Mouse (Mus musculus): ENCODE data around the gene Alcam.

DNA sequence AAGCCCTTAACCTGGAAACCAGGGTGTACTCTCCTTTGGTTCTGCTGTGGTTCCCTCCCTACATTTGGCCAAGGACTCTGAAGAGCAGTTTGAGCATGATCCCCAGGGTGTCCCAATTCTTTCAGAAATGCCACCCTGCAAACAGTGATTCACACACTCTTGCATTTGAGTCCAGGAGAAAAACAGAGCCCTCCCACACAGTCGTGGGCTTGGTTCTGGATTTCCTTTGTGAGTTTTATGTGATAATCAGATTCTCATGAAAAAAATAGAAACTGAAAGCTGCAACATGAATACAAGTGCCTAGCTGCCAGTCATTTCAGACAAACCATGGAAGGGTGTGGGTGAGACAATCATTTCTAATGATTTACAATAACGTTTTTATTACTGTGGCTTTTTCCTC, 223.9 kb downstream of the Alcam start:
- TF ChIP-seq MYOD1 (IDR thresholded peaks at IDR 0.05; ENCODE audit: control insufficient read depth in 1 of 3, insufficient read length in 2 of 3, low read depth in 2 of 3) (no peak), TCF12 (IDR thresholded peaks at IDR 0.05; ENCODE audit: insufficient read depth, poor library complexity, severe bottlenecking) (no peak), POLR2A (IDR thresholded peaks at IDR 0.05; ENCODE audit: insufficient read length, low read depth) (no peak), MAX (IDR thresholded peaks at IDR 0.05; ENCODE audit: low read depth) (no peak), CEBPB (IDR thresholded peaks at IDR 0.05; ENCODE audit: insufficient read depth, poor library complexity, severe bottlenecking) (no peak), E2F4 (IDR thresholded peaks at IDR 0.05; ENCODE audit: insufficient read depth) (no peak), POLR2AphosphoS2 (IDR thresholded peaks at IDR 0.05; ENCODE audit: insufficient read length, low read depth) (no peak), MYOG (IDR thresholded peaks at IDR 0.05; ENCODE audit: control insufficient read depth in 1 of 3, insufficient read depth in 1 of 3, insufficient read length in 2 of 3, low read depth in 2 of 3) (no peak), SRF (IDR thresholded peaks at IDR 0.05; ENCODE audit: control insufficient read depth, insufficient read length, low read depth) (no peak), USF1 (IDR thresholded peaks at IDR 0.05; ENCODE audit: low read depth) (no peak), REST (IDR thresholded peaks at IDR 0.05; ENCODE audit: insufficient read depth, insufficient read length) (no peak), TCF3 (IDR thresholded peaks at IDR 0.05; ENCODE audit: insufficient read length, low read depth) (no peak)

All from myocyte (in vitro differentiated cells).